Mouse (Mus musculus) neural tube, embryonic 11.5 days (tissue): Measurements from ENCODE around the gene Brwd1. TPM values are rescaled to one million over a fixed set of nuclear protein-coding genes. Genes with fewer than 3 reads are reported as not detected.

Experiments
- ATAC-seq: fragments of 200-750 bp; cut with Nextera tagmentation; 2 replicates; pipeline ENCODE4 v1.8.0; 2017; ENCODE audit warnings: moderate number of reproducible peaks, mild to moderate bottlenecking, moderate TSS enrichment, moderate library complexity; ENCODE audit not compliant: insufficient read depth, low FRiP score, low TSS enrichment
- DNase-seq: peaks from one replicate; pipeline ENCODE4 v3.0.0-alpha.2; 2015; ENCODE audit warnings: low spot score
- H3K27ac ChIP-seq: fragments of 300-500 bp; sonication (generic); 2 replicates; pipeline ENCODE4 v1.5.1; 2014; ENCODE audit warnings: low read depth, mild to moderate bottlenecking, low read length
- H3K27me3 ChIP-seq: fragments of 300-500 bp; sonication (generic); 2 replicates; pipeline ENCODE4 v1.6.1; 2014; ENCODE audit warnings: mild to moderate bottlenecking, low read length, mixed read lengths; ENCODE audit not compliant: control insufficient read depth, insufficient read depth
- H3K36me3 ChIP-seq: fragments of 300-500 bp; sonication (generic); 2 replicates; pipeline ENCODE4 v1.6.1; 2014; ENCODE audit warnings: mild to moderate bottlenecking, low read length, moderate library complexity, mixed read lengths; ENCODE audit not compliant: control insufficient read depth, insufficient read depth
- H3K4me1 ChIP-seq: fragments of 300-500 bp; sonication (generic); 2 replicates; pipeline ENCODE4 v1.6.1; 2014; ENCODE audit warnings: low read length, mixed read lengths; ENCODE audit not compliant: control insufficient read depth, insufficient read depth
- H3K4me2 ChIP-seq: fragments of 300-500 bp; sonication (generic); 2 replicates; pipeline ENCODE4 v1.6.1; 2014; ENCODE audit warnings: low read depth, mild to moderate bottlenecking, moderate library complexity
- H3K4me3 ChIP-seq: fragments of 300-500 bp; sonication (generic); 2 replicates; pipeline ENCODE4 v1.5.1; 2014; ENCODE audit warnings: low read depth, low read length
- H3K9ac ChIP-seq: fragments of 300-500 bp; sonication (generic); 2 replicates; pipeline ENCODE4 v1.6.1; 2014; ENCODE audit warnings: mild to moderate bottlenecking, low read length
- H3K9me3 ChIP-seq: fragments of 300-500 bp; sonication (generic); 2 replicates; pipeline ENCODE4 v1.6.1; 2016; ENCODE audit warnings: low read length; ENCODE audit not compliant: control insufficient read depth
- WGBS: fragments of 180-500 bp; shearing (Covaris S2); extraction: QIAGEN DNeasy Blood & Tissue Kit; methylation state at CpG from one replicate; pipeline ENCODE4 v1.1.7; 2014; 5-methylcytosine and 5-hydroxymethylcytosine counted together
- polyA plus RNA-seq: library from polyadenylated mRNA; unstranded; fragments of >200 nt; fragmentation: Nextera tagmentation; extraction: Ambion mirVana; gene quantifications from 2 replicates; pipeline ENCODE4 v1.2.1, GENCODE M21; 2014

The Brwd1 gene
- polyA plus RNA-seq = 215 and 223 TPM in 2 replicates

DNA sequence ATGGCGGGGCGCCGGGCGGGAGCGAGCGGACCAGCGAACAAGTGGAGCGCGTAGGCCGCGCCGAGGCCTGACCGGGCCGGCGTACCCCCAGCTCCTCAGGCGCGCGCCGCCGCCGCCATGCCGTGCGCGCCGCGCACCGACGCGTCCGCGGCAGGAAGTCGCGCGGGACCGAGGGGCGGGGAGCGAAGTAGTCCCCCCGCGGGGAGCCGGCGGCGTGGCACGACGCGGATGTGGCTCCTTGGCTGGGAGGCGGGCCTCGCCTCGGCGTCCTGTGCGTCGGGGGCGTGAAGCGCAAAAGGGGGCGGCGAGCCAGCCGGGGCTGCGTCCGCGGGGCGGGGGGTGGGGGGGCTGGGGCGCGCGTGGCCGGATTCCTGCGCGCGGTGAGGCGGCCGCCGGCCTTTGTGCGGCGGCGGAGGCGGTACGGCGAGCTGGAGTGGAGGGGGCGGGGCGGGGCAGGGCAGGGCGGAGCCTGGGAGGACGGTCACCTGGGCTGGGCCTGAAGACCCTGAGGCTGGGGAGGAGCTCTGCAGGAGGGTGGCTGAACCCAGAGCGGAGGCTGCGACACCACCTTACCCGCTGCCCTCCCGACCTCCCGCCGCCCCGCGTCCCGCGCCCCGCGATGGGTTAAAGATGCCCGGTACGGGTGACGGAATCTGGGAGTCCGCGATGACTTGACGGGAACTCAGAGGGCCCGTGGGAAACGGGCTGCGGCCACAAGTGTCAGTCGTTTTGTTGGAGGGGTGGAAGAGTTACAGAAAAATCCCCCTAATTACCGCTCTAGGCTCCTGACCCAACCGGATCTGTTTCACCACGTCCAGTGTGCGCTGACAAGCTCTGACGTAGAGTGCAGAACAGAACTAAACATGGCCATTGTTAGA, at the start of gene Brwd1:
Brwd1 (minus strand) TSS at position 226 of the 878 bp plus-strand sequence.
- Histone ChIP-seq H3K27me3 (no peaks in the 10 kb centered on the region), H3K36me3 (peaks cover 7% of the 10 kb centered on the region), H3K9ac (peak within 1 kb of the TSS; percentile 98), H3K4me2 (peak within 1 kb of the TSS; percentile 65), H3K4me3 (peak within 1 kb of the TSS; percentile 100), H3K27ac (peak within 1 kb of the TSS; percentile 98), H3K9me3 (no peaks in the 10 kb centered on the region), H3K4me1 (peaks cover 11% of the 10 kb centered on the region)
- peak; percentile 78 for ATAC-seq
- peak; percentile 91 for DNase-seq
- WGBS = under 1% methylated on average over 54 of the region's 107 CpGs

DNA sequence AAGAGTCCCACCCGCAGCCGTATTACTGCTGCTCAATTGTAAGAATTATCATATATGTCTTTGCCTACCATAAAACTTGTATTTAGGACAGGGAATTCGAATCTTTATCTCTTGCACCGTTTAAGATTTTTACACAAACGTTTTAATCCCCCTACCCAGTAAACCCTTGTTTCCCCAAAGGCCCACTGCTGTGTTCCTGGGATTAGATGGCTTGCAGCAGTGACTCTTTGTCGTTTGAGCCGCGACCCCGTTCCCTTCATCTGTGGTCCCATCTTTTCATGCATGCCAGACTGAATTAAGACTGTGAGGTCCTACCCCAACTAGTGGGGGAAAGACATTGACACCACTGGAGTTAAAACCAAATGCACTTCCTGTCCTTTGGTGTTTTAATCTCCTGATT, 46.1 kb upstream of the Brwd1 start:
- WGBS = 4% methylated on average over 9 of the region's 9 CpGs
- Histone ChIP-seq H3K4me3 (peak overlapping the region; percentile 97), H3K36me3 (peaks cover 14% of the 10 kb centered on the region), H3K4me2 (peak overlapping the region; percentile 70), H3K4me1 (peaks cover 13% of the 10 kb centered on the region), H3K27ac (peak overlapping the region; percentile 92), H3K27me3 (no peaks in the 10 kb centered on the region), H3K9me3 (no peaks in the 10 kb centered on the region), H3K9ac (peak overlapping the region; percentile 82)
- ATAC-seq = no peak
- DNase-seq = no peak

DNA sequence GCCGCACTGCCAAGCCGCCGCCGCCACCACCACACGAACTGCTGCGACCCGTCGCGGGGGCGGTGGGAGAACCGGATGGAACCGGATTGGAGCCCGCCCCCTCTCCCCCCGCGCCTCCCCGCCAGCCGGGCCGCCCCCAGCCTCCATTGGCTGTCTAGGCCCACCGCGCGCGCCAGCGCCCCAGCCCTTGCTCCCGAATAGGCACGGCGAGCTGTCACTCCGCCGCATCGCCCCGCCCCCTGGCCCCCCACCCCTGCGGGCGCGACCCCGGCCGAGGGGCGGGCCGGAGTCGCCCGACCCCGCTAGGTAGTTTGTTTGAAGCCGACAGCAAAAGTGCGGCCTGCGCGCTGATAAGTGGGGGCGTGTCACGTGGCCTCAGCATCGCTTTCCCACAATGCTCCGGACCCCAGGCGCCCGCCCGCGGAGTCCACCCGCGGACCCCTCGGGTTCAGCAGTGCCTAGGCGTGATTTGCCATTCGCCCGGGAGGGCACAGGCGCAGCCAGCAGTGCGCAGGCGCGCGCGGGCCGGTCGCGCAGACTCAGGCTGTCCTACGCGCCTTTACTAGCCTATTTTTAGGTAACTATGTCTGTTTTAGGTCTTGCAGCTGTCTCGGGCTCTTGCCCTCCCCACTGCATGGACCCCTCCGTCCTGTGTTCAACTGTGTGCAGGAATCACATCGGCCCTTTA, 45.5 kb upstream of the Brwd1 start, which contains the start of gene Hmgn1:
Hmgn1 (minus strand) TSS at position 73 of the 688 bp plus-strand sequence.
- peaks cover 16% of the 10 kb centered on the region for H3K36me3 ChIP-seq
- H3K27ac ChIP-seq = peak within 1 kb of the TSS; percentile 97
- H3K4me3 ChIP-seq = peak within 1 kb of the TSS; percentile 97
- H3K4me1 ChIP-seq = peaks cover 13% of the 10 kb centered on the region
- WGBS = under 1% methylated on average over 55 of the region's 72 CpGs
- H3K9me3 ChIP-seq = no peaks in the 10 kb centered on the region
- peak within 1 kb of the TSS; percentile 92 for H3K4me2 ChIP-seq
- no peaks in the 10 kb centered on the region for H3K27me3 ChIP-seq
- DNase-seq = peak; percentile 98
- ATAC-seq = peak; percentile 96
- peak within 1 kb of the TSS; percentile 99 for H3K9ac ChIP-seq

DNA sequence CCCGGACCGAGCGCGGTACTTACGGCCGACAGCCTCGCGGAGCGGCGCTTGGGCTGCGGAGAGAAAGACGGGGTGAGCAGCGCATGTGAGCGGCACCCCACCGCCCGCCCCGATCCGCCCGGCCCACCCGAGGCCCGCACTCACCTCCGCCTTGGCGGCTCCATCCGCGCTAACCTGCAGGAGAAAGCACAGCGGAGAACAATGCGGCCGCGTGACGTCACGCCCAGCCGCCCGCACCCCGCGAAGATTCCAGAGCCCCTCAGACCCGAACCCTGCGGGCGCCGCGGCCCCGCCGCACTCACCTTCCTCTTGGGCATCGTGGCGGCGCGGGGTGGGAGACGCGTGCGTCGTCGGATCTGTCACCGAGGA, 44.9 kb upstream of the Brwd1 start:
- ATAC-seq = peak; percentile 77

DNA sequence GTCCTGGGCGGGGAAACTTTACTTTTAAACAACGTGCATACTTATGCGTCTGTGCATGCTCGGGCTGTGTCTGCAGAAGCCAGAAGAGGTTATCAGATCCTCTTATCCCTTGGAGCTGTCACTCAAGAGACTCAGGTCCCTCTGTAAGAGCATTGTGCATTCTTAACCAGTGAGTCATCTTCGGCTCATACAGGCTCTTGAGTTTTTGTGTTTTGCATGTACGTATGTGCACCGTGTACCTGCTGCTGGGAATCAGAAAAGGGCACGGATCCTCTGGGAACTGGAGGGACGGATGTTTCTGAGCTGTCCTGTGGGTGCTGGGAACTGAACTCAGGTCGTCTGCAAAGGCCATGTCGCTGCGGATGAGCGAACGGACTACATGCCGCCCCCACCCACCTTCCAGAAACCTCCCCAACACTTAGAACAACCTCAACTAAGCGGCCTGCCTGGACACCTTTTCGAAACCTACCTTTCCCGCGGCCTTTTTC, 44.4 kb upstream of the Brwd1 start:
- H3K27me3 ChIP-seq = no peaks in the 10 kb centered on the region
- H3K27ac ChIP-seq = peak overlapping the region; percentile 97
- peak overlapping the region; percentile 92 for H3K4me2 ChIP-seq
- DNase-seq (peak; percentile 39), ATAC-seq (no peak)
- H3K4me3 ChIP-seq = peak overlapping the region; percentile 97
- H3K9me3 ChIP-seq = no peaks in the 10 kb centered on the region
- peak overlapping the region; percentile 99 for H3K9ac ChIP-seq
- peaks cover 13% of the 10 kb centered on the region for H3K4me1 ChIP-seq
- peaks cover 21% of the 10 kb centered on the region for H3K36me3 ChIP-seq
- WGBS = 9% methylated on average over 19 of the region's 19 CpGs

More for the DNA sequence above, 44.9 kb upstream of the Brwd1 start:
- H3K4me2 ChIP-seq = peak overlapping the region; percentile 92
- H3K4me3 ChIP-seq = peak overlapping the region; percentile 97
- DNase-seq = no peak
- H3K4me1 ChIP-seq = peaks cover 13% of the 10 kb centered on the region
- under 1% methylated on average over 48 of the region's 52 CpGs for WGBS
- H3K36me3 ChIP-seq = peaks cover 20% of the 10 kb centered on the region
- H3K9me3 ChIP-seq = no peaks in the 10 kb centered on the region
- no peaks in the 10 kb centered on the region for H3K27me3 ChIP-seq
- peak overlapping the region; percentile 97 for H3K27ac ChIP-seq
- H3K9ac ChIP-seq = peak overlapping the region; percentile 99

DNA sequence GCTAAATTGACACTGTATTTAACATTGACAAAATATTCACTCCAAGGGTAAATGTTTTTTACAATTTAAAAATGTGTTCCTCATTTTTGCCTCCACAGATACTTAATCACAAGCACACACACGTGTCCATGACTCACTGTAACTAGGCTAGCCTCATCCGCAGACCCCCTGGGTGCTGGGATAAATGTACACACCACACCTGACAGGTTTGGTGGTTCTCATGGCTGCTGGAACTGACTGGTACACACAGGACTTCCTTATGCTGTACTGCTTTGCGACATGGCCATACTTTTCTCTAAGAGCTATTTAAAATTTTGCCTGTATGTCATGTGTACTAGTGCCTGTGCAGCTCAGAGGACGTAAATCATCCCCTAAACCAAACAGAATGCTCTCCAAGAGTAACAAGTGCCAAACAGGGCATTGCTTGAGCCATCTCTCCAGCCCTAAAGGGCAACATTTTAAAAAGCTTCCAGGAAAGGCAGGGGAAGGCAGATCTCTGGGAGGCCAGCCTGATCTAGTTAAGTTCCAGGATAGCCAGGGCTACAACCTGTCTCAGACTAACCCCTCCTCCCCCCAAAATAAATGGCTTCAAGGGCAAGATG, 37.8 kb upstream of the Brwd1 start:
- H3K9ac ChIP-seq = no peak overlapping the region
- H3K27ac ChIP-seq = no peak overlapping the region
- ATAC-seq (no peak), DNase-seq (no peak)
- no peaks in the 10 kb centered on the region for H3K9me3 ChIP-seq
- 80% methylated on average over 4 of the region's 4 CpGs for WGBS
- H3K4me2 ChIP-seq = no peak overlapping the region
- no peak overlapping the region for H3K4me3 ChIP-seq
- H3K4me1 ChIP-seq = peaks cover under 1% of the 10 kb centered on the region; the same call in 1 of the 2 replicates
- peaks cover 23% of the 10 kb centered on the region for H3K36me3 ChIP-seq
- H3K27me3 ChIP-seq = no peaks in the 10 kb centered on the region

DNA sequence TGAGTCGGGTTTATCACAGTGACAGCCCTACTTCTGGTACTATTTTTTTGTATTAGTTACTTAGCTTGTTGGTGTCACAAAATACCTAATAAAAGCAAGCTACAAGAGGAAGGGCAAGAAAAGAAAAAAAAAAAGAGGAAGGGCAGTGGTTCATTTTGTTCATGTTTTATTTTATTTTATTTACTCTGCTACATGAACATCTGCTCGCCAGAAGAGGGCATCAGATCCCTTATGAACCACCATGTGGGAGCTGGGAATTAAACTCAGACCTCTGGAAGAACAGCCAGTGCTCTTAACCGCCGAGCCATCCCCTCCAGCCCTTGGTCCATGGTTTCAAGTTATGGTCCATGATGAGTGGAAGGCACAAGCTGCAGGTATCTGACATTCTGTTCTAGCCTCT, 32.4 kb upstream of the Brwd1 start:
- no peak for ATAC-seq
- Histone ChIP-seq H3K4me2 (no peak overlapping the region), H3K27ac (no peak overlapping the region), H3K9ac (no peak overlapping the region), H3K9me3 (no peaks in the 10 kb centered on the region), H3K27me3 (no peaks in the 10 kb centered on the region), H3K4me3 (no peak overlapping the region), H3K36me3 (no peaks in the 10 kb centered on the region), H3K4me1 (no peaks in the 10 kb centered on the region)
- 45% methylated on average over 4 of the region's 4 CpGs for WGBS
- no peak for DNase-seq

DNA sequence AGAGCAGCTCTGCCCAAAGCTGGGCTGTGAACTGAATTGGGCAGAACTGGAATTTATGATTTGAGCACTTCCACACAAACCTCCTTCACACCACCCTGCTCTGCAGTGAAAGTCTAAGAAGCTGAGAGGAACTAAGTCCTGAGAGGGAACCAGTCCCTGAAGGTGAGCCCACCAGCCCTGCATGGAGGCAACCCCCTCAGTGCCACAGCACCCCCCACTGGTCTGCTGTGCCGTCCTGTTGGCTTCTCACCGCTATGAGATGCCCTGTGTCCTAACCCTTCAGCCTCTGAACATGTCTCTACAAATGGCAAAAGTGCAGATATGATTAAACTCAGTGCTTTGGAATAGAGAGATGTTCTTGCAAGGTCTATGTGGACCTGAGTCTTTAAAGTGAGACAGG, 30.4 kb upstream of the Brwd1 start:
- H3K9ac ChIP-seq = no peak overlapping the region
- ATAC-seq = no peak
- 52% methylated on average over 2 of the region's 2 CpGs for WGBS

More for the DNA sequence above, 30.4 kb upstream of the Brwd1 start:
- Histone ChIP-seq H3K4me2 (no peak overlapping the region), H3K27me3 (no peaks in the 10 kb centered on the region), H3K9me3 (no peaks in the 10 kb centered on the region), H3K4me1 (no peaks in the 10 kb centered on the region), H3K36me3 (no peaks in the 10 kb centered on the region), H3K4me3 (no peak overlapping the region), H3K27ac (no peak overlapping the region)
- no peak for DNase-seq
